Mouse (Mus musculus): ENCODE results near the gene Naaladl1. TPM values are rescaled to one million over a fixed set of nuclear protein-coding genes. Genes with fewer than 3 reads are reported as not detected.

The Naaladl1 gene
- total and polyA plus RNA-seq, 2 experiments from 2014 or later, result 0.07 TPM; not detected in 1

DNA sequence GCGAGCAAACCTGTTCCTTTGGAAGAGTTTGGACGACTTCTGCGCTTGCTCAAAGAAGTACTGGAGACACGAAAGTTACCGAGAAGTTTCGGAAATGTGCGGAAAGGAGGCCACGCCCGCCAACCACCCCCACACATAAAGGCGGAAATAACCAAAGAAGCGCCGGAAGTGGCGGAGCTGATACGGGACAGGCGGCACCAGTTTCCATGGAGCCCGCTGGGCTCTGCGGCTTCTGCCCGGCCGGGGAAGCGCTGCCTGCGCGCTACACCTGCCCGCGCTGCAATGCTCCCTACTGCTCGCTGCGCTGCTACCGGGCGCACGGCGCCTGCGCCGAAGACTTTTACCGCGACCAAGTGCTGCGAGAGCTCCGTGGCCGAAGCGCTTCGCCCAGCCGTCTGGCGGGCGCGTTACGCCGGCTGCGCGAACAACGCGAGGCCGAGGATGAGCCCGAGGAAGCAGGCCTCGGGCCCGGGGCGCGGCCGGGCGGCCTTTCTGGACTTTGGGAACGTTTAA is 44.5 kb upstream of the Naaladl1 start, which contains the start of gene Znhit2:
TSS of gene Znhit2 (plus strand) at position 172 of the 513 bp plus-strand sequence.
- peak within 1 kb of the TSS; percentile 78 for H3K4me3 ChIP-seq (ENCODE audit: low read depth, low read length)
- H3K9ac ChIP-seq (replicated peaks; ENCODE audit: low read depth, low read length), result peak within 1 kb of the TSS; percentile 84
- H3K36me3 ChIP-seq (replicated peaks; ENCODE audit: control insufficient read depth, insufficient read depth, low read length), result peaks cover 12% of the 10 kb centered on the region
- WGBS, result under 1% methylated on average over 52 of the region's 58 CpGs
- peak within 1 kb of the TSS; percentile 92 for H3K4me2 ChIP-seq (ENCODE audit: low read depth, low read length)
- DNase-seq (ENCODE audit: low spot score), result peak; percentile 96
- H3K4me1 ChIP-seq (ENCODE audit: control insufficient read depth, insufficient read depth), result peaks cover 36% of the 10 kb centered on the region
- H3K9me3 ChIP-seq (replicated peaks; ENCODE audit: control insufficient read depth, low read length), result no peaks in the 10 kb centered on the region
- TF ChIP-seq CTCF (IDR thresholded peaks at IDR 0.05; ENCODE audit: low read depth) (no peak), EP300 (IDR thresholded peaks at IDR 0.05; ENCODE audit: low read depth) (0 out of 2 replicates have a peak, but pooled peaks have one; percentile 29)
- H3K27ac ChIP-seq (ENCODE audit: low read depth), result peak within 1 kb of the TSS; percentile 89
- H3K27me3 ChIP-seq (ENCODE audit: control insufficient read depth, insufficient read depth, low read length), result no peaks in the 10 kb centered on the region
- peak; percentile 80 for ATAC-seq (ENCODE audit: insufficient read depth, low read depth)

DNA sequence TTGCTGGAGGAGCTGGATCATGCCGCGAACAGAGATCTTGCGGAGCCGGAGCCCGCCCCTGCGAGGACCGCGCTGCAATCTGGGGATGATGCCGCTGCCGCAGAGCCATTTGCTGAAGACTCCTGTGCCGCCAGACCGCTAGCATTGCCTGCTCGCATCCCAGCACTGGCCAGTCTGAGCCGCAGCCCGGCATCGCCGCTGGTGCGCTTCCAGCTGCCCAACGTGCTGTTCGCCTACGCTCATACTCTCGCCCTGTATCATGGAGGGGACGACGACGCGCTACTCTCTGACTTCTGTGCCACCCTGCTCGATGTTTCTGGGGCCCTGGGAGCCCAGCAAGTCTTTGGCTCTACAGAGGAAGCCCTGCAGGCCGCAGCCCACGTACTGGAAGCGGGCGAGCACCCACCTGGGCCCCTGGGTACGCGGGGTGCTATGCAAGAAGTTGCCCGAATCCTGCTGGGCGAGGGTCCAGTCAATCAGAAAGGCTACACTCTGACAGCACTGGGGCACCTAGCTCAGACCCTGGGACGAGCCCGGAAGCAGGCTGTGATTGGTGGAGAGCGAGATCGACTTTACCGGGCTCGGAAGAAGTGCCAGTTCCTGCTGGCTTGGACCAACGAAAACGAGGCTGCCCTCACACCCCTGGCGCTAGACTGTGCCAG is 43.8 kb upstream of the Naaladl1 start:
- Histone ChIP-seq H3K4me1 (ENCODE audit: control insufficient read depth, insufficient read depth) (peaks cover 34% of the 10 kb centered on the region), H3K36me3 (replicated peaks; ENCODE audit: control insufficient read depth, insufficient read depth, low read length) (peaks cover 12% of the 10 kb centered on the region), H3K27me3 (ENCODE audit: control insufficient read depth, insufficient read depth, low read length) (no peaks in the 10 kb centered on the region), H3K4me2 (ENCODE audit: low read depth, low read length) (peak overlapping the region; percentile 92), H3K9ac (replicated peaks; ENCODE audit: low read depth, low read length) (peak overlapping the region; percentile 84), H3K9me3 (replicated peaks; ENCODE audit: control insufficient read depth, low read length) (no peaks in the 10 kb centered on the region), H3K4me3 (ENCODE audit: low read depth, low read length) (peak overlapping the region; percentile 78), H3K27ac (ENCODE audit: low read depth) (peak overlapping the region; percentile 89)
- under 1% methylated on average over 44 of the region's 44 CpGs for WGBS
- peak; percentile 5; the same call in 1 of the 2 replicates for ATAC-seq (ENCODE audit: insufficient read depth, low read depth)
- TF ChIP-seq EP300 (IDR thresholded peaks at IDR 0.05; ENCODE audit: low read depth) (no peak), CTCF (IDR thresholded peaks at IDR 0.05; ENCODE audit: low read depth) (no peak)
- DNase-seq (ENCODE audit: low spot score), result peak; percentile 28

DNA sequence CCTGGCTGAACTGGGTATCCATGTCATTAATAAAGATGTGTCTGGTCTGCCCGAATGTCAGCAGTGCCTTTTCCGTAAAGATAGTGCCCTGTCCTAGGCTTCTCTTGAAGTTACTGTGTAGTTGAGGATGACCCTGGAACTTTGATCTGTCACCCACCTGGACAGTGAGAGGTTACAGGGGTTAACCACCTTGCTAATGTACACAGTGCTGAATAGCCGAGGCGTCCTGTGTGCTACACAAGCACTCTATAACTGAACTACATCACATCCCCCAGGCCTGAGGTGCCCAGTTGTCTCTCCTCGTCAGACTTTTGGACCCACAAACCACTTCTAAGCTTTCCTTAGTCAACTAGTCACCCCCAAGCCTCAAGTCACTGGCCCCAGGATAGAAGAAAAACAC is 43.2 kb upstream of the Naaladl1 start:
- Histone ChIP-seq H3K27ac (ENCODE audit: low read depth) (peak overlapping the region; percentile 89; the same call in 1 of the 2 replicates), H3K4me3 (ENCODE audit: low read depth, low read length) (peak overlapping the region; percentile 78), H3K4me2 (ENCODE audit: low read depth, low read length) (peak overlapping the region; percentile 92), H3K36me3 (replicated peaks; ENCODE audit: control insufficient read depth, insufficient read depth, low read length) (peaks cover 12% of the 10 kb centered on the region), H3K4me1 (ENCODE audit: control insufficient read depth, insufficient read depth) (peaks cover 35% of the 10 kb centered on the region), H3K9ac (replicated peaks; ENCODE audit: low read depth, low read length) (peak overlapping the region; percentile 84), H3K9me3 (replicated peaks; ENCODE audit: control insufficient read depth, low read length) (no peaks in the 10 kb centered on the region), H3K27me3 (ENCODE audit: control insufficient read depth, insufficient read depth, low read length) (no peaks in the 10 kb centered on the region)
- 63% methylated on average over 5 of the region's 5 CpGs for WGBS
- ATAC-seq (ENCODE audit: insufficient read depth, low read depth), result no peak
- no peak for TF ChIP-seq CTCF (IDR thresholded peaks at IDR 0.05; ENCODE audit: low read depth)
- TF ChIP-seq EP300 (IDR thresholded peaks at IDR 0.05; ENCODE audit: low read depth), result no peak
- DNase-seq (ENCODE audit: low spot score), result no peak

DNA sequence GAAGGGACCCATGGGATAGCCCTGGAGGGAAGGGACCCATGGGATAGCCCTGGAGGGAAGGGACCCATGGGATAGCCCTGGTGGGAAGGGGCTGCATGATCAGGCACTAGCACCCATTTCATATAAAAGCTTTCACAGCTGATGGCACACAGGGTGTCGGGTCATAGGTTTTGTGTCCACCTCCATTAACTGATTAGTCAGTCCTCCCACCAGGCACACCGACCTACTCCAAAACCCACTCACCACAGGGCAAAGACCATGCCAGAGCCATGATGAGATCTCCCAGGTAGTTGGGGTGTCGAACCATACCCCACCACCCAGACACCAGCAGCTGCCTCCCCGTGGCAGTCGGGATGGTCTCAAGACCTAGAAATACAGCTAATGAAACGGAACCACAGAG is 42.5 kb upstream of the Naaladl1 start:
- DNase-seq (ENCODE audit: low spot score), result no peak
- H3K9ac ChIP-seq (replicated peaks; ENCODE audit: low read depth, low read length), result no peak overlapping the region
- no peak overlapping the region for H3K4me3 ChIP-seq (ENCODE audit: low read depth, low read length)
- no peak for ATAC-seq (ENCODE audit: insufficient read depth, low read depth)
- WGBS, result 89% methylated on average over 6 of the region's 6 CpGs
- peaks cover 37% of the 10 kb centered on the region for H3K4me1 ChIP-seq (ENCODE audit: control insufficient read depth, insufficient read depth)
- H3K4me2 ChIP-seq (ENCODE audit: low read depth, low read length), result no peak overlapping the region
- no peaks in the 10 kb centered on the region for H3K27me3 ChIP-seq (ENCODE audit: control insufficient read depth, insufficient read depth, low read length)
- TF ChIP-seq CTCF (IDR thresholded peaks at IDR 0.05; ENCODE audit: low read depth), result no peak
- H3K27ac ChIP-seq (ENCODE audit: low read depth), result no peak overlapping the region
- H3K9me3 ChIP-seq (replicated peaks; ENCODE audit: control insufficient read depth, low read length), result no peaks in the 10 kb centered on the region
- peaks cover 12% of the 10 kb centered on the region for H3K36me3 ChIP-seq (replicated peaks; ENCODE audit: control insufficient read depth, insufficient read depth, low read length)

DNA sequence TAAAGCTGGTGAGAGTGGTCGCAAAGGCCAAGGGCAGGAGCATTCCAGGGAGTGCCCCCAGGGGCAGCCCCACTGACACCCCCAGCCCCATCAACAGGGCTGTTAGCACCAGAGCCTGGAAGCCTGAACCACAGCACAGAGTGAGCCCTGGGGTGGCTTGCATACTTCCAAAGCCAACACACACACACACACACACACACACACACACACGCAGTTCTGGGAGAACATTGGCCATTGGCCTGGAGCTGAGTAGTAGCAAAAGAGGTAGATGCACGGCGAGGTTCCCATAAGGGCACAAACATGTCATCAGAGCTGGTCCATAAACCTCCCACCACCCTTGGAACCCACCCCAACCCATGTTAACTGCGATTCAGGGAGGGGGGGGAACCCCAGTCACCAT is 39.0 kb upstream of the Naaladl1 start:
- Histone ChIP-seq H3K9ac (replicated peaks; ENCODE audit: low read depth, low read length) (no peak overlapping the region), H3K36me3 (replicated peaks; ENCODE audit: control insufficient read depth, insufficient read depth, low read length) (peaks cover 32% of the 10 kb centered on the region), H3K27ac (ENCODE audit: low read depth) (no peak overlapping the region), H3K4me2 (ENCODE audit: low read depth, low read length) (peak overlapping the region; percentile 93), H3K9me3 (replicated peaks; ENCODE audit: control insufficient read depth, low read length) (no peaks in the 10 kb centered on the region), H3K4me3 (ENCODE audit: low read depth, low read length) (peak overlapping the region; percentile 49; the same call in 1 of the 2 replicates), H3K4me1 (ENCODE audit: control insufficient read depth, insufficient read depth) (peaks cover 26% of the 10 kb centered on the region), H3K27me3 (ENCODE audit: control insufficient read depth, insufficient read depth, low read length) (no peaks in the 10 kb centered on the region)
- WGBS, result 30% methylated on average over 5 of the region's 5 CpGs
- DNase-seq (ENCODE audit: low spot score) (no peak), ATAC-seq (ENCODE audit: insufficient read depth, low read depth) (no peak)
- TF ChIP-seq CTCF (IDR thresholded peaks at IDR 0.05; ENCODE audit: low read depth) (no peak), EP300 (IDR thresholded peaks at IDR 0.05; ENCODE audit: low read depth) (no peak)

All from heart, postnatal 0 days (tissue).